Mouse (Mus musculus): ENCODE measurements around the gene Zmynd10. TPM values are rescaled to one million over a fixed set of nuclear protein-coding genes. Genes with fewer than 3 reads are reported as not detected.

Gene Zmynd10
- polyA plus RNA-seq, 1 experiment from 2014 or later = 0.74 TPM

DNA sequence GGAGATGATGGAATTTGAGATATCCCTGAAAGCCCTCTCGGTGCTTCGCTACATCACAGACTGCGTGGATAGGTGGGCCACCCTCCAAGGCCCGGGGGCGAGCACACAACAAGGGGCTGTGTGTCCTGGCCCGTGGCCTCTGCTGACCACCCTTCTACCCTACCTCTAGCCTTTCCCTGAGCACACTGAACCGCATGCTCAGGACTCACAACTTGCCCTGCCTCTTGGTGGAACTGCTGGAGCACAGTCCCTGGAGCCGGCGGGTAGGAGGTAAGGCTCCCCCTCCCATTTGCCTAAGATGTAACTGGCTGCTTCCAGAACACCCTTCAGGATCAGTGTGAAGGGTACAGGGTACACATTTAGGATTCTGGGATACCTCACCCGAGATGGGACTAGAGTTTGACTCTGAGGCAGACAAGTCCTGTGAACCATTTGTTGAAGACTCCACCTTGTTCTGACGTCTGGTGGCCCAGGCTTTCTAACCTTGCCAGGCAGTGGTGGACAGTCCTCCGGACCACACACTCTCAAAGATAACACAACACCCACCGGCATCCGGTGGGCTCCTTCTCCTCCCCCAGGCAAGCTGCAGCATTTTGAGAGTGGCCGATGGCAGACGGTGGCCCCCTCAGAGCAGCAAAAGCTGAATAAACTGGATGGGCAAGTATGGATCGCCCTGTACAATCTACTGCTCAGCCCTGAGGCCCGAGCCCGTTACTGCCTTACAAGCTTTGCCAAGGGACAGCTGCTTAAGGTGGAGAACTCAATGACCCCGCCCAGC is 2.4 kb downstream of the Zmynd10 start:
- no peak overlapping the region for H3K9ac ChIP-seq (replicated peaks; ENCODE audit: low read depth, low read length)
- ATAC-seq (ENCODE audit: insufficient number of reproducible peaks, insufficient read depth, low FRiP score, low read depth) = no peak
- H3K4me3 ChIP-seq (ENCODE audit: low read depth, low read length) = no peak overlapping the region
- no peak overlapping the region for H3K27ac ChIP-seq (ENCODE audit: low read length)
- H3K4me1 ChIP-seq (ENCODE audit: control insufficient read depth, insufficient read depth, low read length) = peaks cover 39% of the 10 kb centered on the region
- no peaks in the 10 kb centered on the region for H3K27me3 ChIP-seq (ENCODE audit: control insufficient read depth, insufficient read depth, low read length)
- no peaks in the 10 kb centered on the region for H3K9me3 ChIP-seq (ENCODE audit: control insufficient read depth, low read depth, low read length)
- peaks cover 11% of the 10 kb centered on the region for H3K36me3 ChIP-seq (ENCODE audit: control insufficient read depth, insufficient read depth, low read length)
- 82% methylated on average over 20 of the region's 20 CpGs for WGBS
- no peak overlapping the region for H3K4me2 ChIP-seq (replicated peaks; ENCODE audit: low read depth, low read length)

- 35% methylated on average over 23 of the region's 23 CpGs for WGBS
- Histone ChIP-seq H3K4me3 (ENCODE audit: low read depth, low read length) (peak overlapping the region; percentile 74), H3K36me3 (ENCODE audit: control insufficient read depth, insufficient read depth, low read length) (peaks cover 1% of the 10 kb centered on the region; the same call in 1 of the 2 replicates), H3K27me3 (ENCODE audit: control insufficient read depth, insufficient read depth, low read length) (no peaks in the 10 kb centered on the region), H3K27ac (ENCODE audit: low read length) (peak overlapping the region; percentile 40; the same call in 1 of the 2 replicates), H3K9me3 (ENCODE audit: control insufficient read depth, low read depth, low read length) (no peaks in the 10 kb centered on the region), H3K9ac (replicated peaks; ENCODE audit: low read depth, low read length) (peak overlapping the region; percentile 60), H3K4me1 (ENCODE audit: control insufficient read depth, insufficient read depth, low read length) (peaks cover 43% of the 10 kb centered on the region), H3K4me2 (replicated peaks; ENCODE audit: low read depth, low read length) (peak overlapping the region; percentile 95)
- ATAC-seq (ENCODE audit: insufficient number of reproducible peaks, insufficient read depth, low FRiP score, low read depth) = no peak
Measured at GRCm38 (mm10) chr9:107550491-107551116, 3.5 kb downstream of the Zmynd10 start.

DNA sequence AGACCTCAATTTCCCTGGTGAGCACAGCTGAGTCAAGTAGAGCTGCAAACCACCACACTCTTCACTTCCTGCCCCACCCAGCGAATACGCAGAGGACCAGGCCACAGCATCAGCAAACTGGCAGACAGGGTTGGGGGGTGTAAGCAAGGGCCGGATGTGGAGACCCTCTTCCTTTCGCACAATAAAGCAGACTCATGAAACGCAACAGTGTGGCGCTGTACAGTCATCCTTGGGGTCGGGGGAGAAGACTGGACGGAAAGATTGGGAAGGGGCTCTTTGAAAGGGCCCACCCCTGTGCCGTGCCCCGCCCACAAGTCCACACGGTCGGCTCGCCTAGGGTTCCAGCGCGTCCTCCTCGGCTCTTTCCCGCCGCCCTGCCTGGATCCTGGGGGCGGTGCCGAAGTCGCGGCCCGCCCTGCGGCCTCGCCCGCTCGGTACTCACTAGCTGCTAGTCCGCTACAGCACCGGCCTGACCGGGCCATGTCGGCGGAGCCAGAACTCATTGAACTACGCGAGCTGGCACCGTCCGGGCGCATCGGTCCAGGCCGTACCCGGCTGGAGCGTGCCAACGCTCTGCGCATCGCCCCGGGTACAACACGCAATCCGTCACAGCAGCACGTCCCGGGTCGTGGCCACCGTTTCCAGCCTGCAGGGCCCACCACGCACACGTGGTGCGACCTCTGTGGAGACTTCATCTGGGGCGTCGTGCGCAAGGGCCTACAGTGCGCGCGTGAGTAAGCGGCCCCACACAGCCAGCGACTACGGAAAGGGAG is 4.2 kb downstream of the Zmynd10 start, which contains the start of gene Rassf1:
TSS of gene Rassf1 (plus strand) at position 439 of the 773 bp plus-strand sequence.
- WGBS = 1% methylated on average over 63 of the region's 63 CpGs
- peak; percentile 33 for ATAC-seq (ENCODE audit: insufficient number of reproducible peaks, insufficient read depth, low FRiP score, low read depth)
- H3K4me1 ChIP-seq (ENCODE audit: control insufficient read depth, insufficient read depth, low read length) = peaks cover 50% of the 10 kb centered on the region

GRCm38 (mm10) chr9:107551890-107552355 is 4.8 kb downstream of the Zmynd10 start:
- H3K4me1 ChIP-seq (ENCODE audit: control insufficient read depth, insufficient read depth, low read length) = peaks cover 50% of the 10 kb centered on the region
- peak overlapping the region; percentile 60 for H3K9ac ChIP-seq (replicated peaks; ENCODE audit: low read depth, low read length)
- WGBS = 9% methylated on average over 8 of the region's 8 CpGs
- H3K9me3 ChIP-seq (ENCODE audit: control insufficient read depth, low read depth, low read length) = no peaks in the 10 kb centered on the region
- peak overlapping the region; percentile 74 for H3K4me3 ChIP-seq (ENCODE audit: low read depth, low read length)
- peak overlapping the region; percentile 40 for H3K27ac ChIP-seq (ENCODE audit: low read length)
- H3K36me3 ChIP-seq (ENCODE audit: control insufficient read depth, insufficient read depth, low read length) = peaks cover under 1% of the 10 kb centered on the region; the same call in 1 of the 2 replicates
- ATAC-seq (ENCODE audit: insufficient number of reproducible peaks, insufficient read depth, low FRiP score, low read depth) = no peak
- H3K27me3 ChIP-seq (ENCODE audit: control insufficient read depth, insufficient read depth, low read length) = no peaks in the 10 kb centered on the region
- H3K4me2 ChIP-seq (replicated peaks; ENCODE audit: low read depth, low read length) = peak overlapping the region; percentile 95

More for the DNA sequence above, 4.2 kb downstream of the Zmynd10 start, which contains the start of gene Rassf1:
- Histone ChIP-seq H3K4me3 (ENCODE audit: low read depth, low read length) (peak within 1 kb of the TSS; percentile 74), H3K9ac (replicated peaks; ENCODE audit: low read depth, low read length) (peak within 1 kb of the TSS; percentile 60), H3K9me3 (ENCODE audit: control insufficient read depth, low read depth, low read length) (no peaks in the 10 kb centered on the region), H3K27me3 (ENCODE audit: control insufficient read depth, insufficient read depth, low read length) (no peaks in the 10 kb centered on the region), H3K27ac (ENCODE audit: low read length) (peak within 1 kb of the TSS; percentile 40), H3K4me2 (replicated peaks; ENCODE audit: low read depth, low read length) (peak within 1 kb of the TSS; percentile 95), H3K36me3 (ENCODE audit: control insufficient read depth, insufficient read depth, low read length) (no peaks in the 10 kb centered on the region)

GRCm38 (mm10) chr9:107552690-107553393 is 5.7 kb downstream of the Zmynd10 start:
- ATAC-seq (ENCODE audit: insufficient number of reproducible peaks, insufficient read depth, low FRiP score, low read depth) = no peak
- WGBS = 75% methylated on average over 5 of the region's 5 CpGs
- H3K4me2 ChIP-seq (replicated peaks; ENCODE audit: low read depth, low read length) = peak overlapping the region; percentile 95
- H3K4me3 ChIP-seq (ENCODE audit: low read depth, low read length) = peak overlapping the region; percentile 74
- H3K4me1 ChIP-seq (ENCODE audit: control insufficient read depth, insufficient read depth, low read length) = peaks cover 46% of the 10 kb centered on the region
- H3K36me3 ChIP-seq (ENCODE audit: control insufficient read depth, insufficient read depth, low read length) = peaks cover 10% of the 10 kb centered on the region
- no peaks in the 10 kb centered on the region for H3K27me3 ChIP-seq (ENCODE audit: control insufficient read depth, insufficient read depth, low read length)
- no peaks in the 10 kb centered on the region for H3K9me3 ChIP-seq (ENCODE audit: control insufficient read depth, low read depth, low read length)
- no peak overlapping the region for H3K9ac ChIP-seq (replicated peaks; ENCODE audit: low read depth, low read length)
- H3K27ac ChIP-seq (ENCODE audit: low read length) = no peak overlapping the region

DNA sequence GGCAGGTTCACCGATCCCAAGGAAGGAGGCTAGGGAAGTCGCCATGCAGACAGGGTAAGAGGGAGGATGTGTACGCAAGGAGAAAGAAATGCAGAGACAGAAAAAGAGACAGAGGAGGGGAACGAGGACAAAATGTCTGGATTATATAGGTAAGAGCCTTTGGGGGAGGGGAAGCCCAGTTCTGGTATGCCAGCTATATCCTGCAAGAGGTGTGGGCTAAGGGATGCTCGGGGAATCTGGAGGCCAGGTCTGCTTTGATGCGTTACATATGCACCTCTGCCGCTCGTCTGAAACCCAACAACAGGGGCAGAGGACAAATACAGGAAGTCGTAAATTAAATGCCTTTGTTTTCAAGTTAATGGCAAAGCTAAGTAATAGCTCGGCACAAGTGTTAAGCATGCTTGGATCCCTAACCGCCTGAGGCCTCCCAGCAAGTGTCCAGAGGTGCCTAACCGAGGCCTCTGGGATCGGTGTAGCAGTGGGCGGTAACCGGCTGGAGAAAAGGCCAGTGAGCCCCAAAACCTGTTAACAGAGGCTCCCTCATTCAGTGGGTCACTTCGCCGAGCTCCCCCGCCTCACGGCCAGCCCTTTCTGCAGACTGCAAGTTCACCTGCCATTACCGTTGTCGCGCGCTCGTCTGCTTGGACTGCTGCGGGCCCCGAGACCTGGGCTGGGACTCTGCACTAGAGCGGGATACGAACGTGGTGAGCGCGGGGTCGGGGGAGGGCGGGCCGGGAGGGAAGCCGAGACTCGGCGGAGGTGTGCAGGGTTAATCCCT is 6.6 kb downstream of the Zmynd10 start:
- WGBS = 5% methylated on average over 37 of the region's 37 CpGs

DNA sequence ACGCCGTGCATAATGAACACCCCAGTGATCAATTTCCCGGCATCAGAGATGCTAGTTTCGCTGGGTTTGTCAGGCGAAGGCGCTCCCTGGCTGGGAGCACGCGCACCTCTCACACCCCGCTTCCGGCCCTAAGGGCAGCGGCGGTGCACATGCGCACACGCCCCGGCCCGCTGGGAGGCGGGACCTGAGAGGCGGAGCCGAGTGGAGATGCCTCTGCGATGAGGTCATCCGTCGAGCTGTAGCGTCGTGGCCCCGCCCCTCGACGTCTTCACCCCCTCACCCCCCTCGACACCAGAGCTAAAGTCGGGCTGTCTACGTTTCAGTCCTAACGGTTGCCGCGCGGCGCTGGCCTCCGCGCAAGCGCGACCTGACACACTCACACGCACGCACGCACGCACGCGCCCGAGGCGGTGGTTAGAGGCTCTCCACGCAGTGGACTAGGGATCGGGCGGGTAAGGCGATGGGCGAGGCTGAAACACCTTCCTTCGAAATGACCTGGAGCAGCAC is 7.3 kb downstream of the Zmynd10 start:
- Histone ChIP-seq H3K27me3 (ENCODE audit: control insufficient read depth, insufficient read depth, low read length) (no peaks in the 10 kb centered on the region), H3K27ac (ENCODE audit: low read length) (peak overlapping the region; percentile 97)
- WGBS = under 1% methylated on average over 53 of the region's 53 CpGs

More for the DNA sequence above, 6.6 kb downstream of the Zmynd10 start:
- H3K36me3 ChIP-seq (ENCODE audit: control insufficient read depth, insufficient read depth, low read length) = peaks cover 18% of the 10 kb centered on the region
- H3K27ac ChIP-seq (ENCODE audit: low read length) = peak overlapping the region; percentile 78
- no peak; the same call in 1 of the 2 replicates for ATAC-seq (ENCODE audit: insufficient number of reproducible peaks, insufficient read depth, low FRiP score, low read depth)
- no peaks in the 10 kb centered on the region for H3K27me3 ChIP-seq (ENCODE audit: control insufficient read depth, insufficient read depth, low read length)
- H3K4me3 ChIP-seq (ENCODE audit: low read depth, low read length) = peak overlapping the region; percentile 74
- peaks cover 46% of the 10 kb centered on the region for H3K4me1 ChIP-seq (ENCODE audit: control insufficient read depth, insufficient read depth, low read length)
- no peaks in the 10 kb centered on the region for H3K9me3 ChIP-seq (ENCODE audit: control insufficient read depth, low read depth, low read length)
- peak overlapping the region; percentile 41; the same call in 1 of the 2 replicates for H3K9ac ChIP-seq (replicated peaks; ENCODE audit: low read depth, low read length)
- peak overlapping the region; percentile 95 for H3K4me2 ChIP-seq (replicated peaks; ENCODE audit: low read depth, low read length)

More for the DNA sequence above, 7.3 kb downstream of the Zmynd10 start:
- peak overlapping the region; percentile 74 for H3K4me3 ChIP-seq (ENCODE audit: low read depth, low read length)
- peak overlapping the region; percentile 85 for H3K9ac ChIP-seq (replicated peaks; ENCODE audit: low read depth, low read length)
- no peaks in the 10 kb centered on the region for H3K9me3 ChIP-seq (ENCODE audit: control insufficient read depth, low read depth, low read length)
- peak; percentile 91 for ATAC-seq (ENCODE audit: insufficient number of reproducible peaks, insufficient read depth, low FRiP score, low read depth)
- peak overlapping the region; percentile 95 for H3K4me2 ChIP-seq (replicated peaks; ENCODE audit: low read depth, low read length)
- peaks cover 46% of the 10 kb centered on the region for H3K4me1 ChIP-seq (ENCODE audit: control insufficient read depth, insufficient read depth, low read length)
- peaks cover 25% of the 10 kb centered on the region for H3K36me3 ChIP-seq (ENCODE audit: control insufficient read depth, insufficient read depth, low read length)

Data from stomach, embryonic 14.5 days (tissue).